Mouse (Mus musculus) liver, adult 2 months (tissue): Measurements from ENCODE around the gene Scpep1. TPM values are rescaled to one million over a fixed set of nuclear protein-coding genes. Genes with fewer than 3 reads are reported as not detected.
"Not testable (repeated sequence)": the region's sequence is repeated elsewhere in the genome, so short reads cannot be mapped to it uniquely, and the experiment has no call there.

Source experiments
- DNase-seq: peaks from one replicate; pipeline ENCODE4 v3.0.0-alpha.2; 2011; ENCODE audit warnings: low read depth, low spot score; ENCODE audit errors: extremely low read depth
- H3K27ac ChIP-seq: fragments of 200-500 bp; replicated peaks from 2 replicates; pipeline ENCODE4 v1.5.1; 2012; ENCODE audit warnings: low read depth, mild to moderate bottlenecking, control low read depth, inconsistent platforms, low read length; ENCODE audit not compliant: insufficient read depth
- H3K27me3 ChIP-seq: fragments of 200-500 bp; 2 replicates; pipeline ENCODE4 v1.6.1; 2012; ENCODE audit warnings: mild to moderate bottlenecking, moderate library complexity, low read length, inconsistent platforms; ENCODE audit not compliant: control insufficient read depth, insufficient read depth
- H3K36me3 ChIP-seq: fragments of 200-500 bp; 2 replicates; pipeline ENCODE4 v1.6.1; 2012; ENCODE audit warnings: low read length, inconsistent platforms; ENCODE audit not compliant: control insufficient read depth, insufficient read depth
- H3K4me1 ChIP-seq: fragments of 200-500 bp; 2 replicates; pipeline ENCODE4 v1.6.1; 2011; ENCODE audit warnings: low read length; ENCODE audit not compliant: control insufficient read depth, insufficient read depth
- H3K4me3 ChIP-seq: fragments of 200-500 bp; 2 replicates; pipeline ENCODE4 v1.5.1; 2011; ENCODE audit warnings: low read depth, mild to moderate bottlenecking, control low read depth, low read length, moderate library complexity; ENCODE audit not compliant: insufficient read depth
- H3K79me2 ChIP-seq: fragments of 200-500 bp; 2 replicates; pipeline ENCODE4 v1.6.1; 2012; ENCODE audit warnings: inconsistent platforms, mild to moderate bottlenecking, low read length, moderate library complexity; ENCODE audit not compliant: control insufficient read depth, insufficient read depth
- H3K9ac ChIP-seq: fragments of 200-500 bp; 2 replicates; pipeline ENCODE4 v1.6.1; 2012; ENCODE audit warnings: low read depth, mild to moderate bottlenecking, control low read depth, inconsistent platforms, low read length
- CTCF ChIP-seq: fragments of 200-500 bp; IDR thresholded peaks from 2 replicates; pipeline ENCODE4 v1.5.1; 2011; ENCODE audit warnings: low read depth, low read length, control low read depth
- POLR2A ChIP-seq: fragments of 200-500 bp; IDR thresholded peaks from 2 replicates; pipeline ENCODE4 v1.6.1; 2011; ENCODE audit warnings: low read length, control low read depth; ENCODE audit not compliant: insufficient read depth; ENCODE audit errors: extremely low read depth
- WGBS: fragments of 180-500 bp; shearing (Covaris S2); methylation state at CpG from one replicate; pipeline ENCODE4 v1.1.7; 2018; 5-methylcytosine and 5-hydroxymethylcytosine counted together
- polyA plus RNA-seq: library from polyadenylated mRNA; depleted of rRNA; stranded (reverse); fragments of >200 nt; gene quantifications from 2 replicates; pipeline ENCODE4 v1.2.3, GENCODE M21; 2012
- total RNA-seq: library from RNA; depleted of rRNA; stranded (reverse); fragments of >200 nt; gene quantifications from 2 replicates; pipeline ENCODE4 v1.2.3, GENCODE M21; 2014

Scpep1 gene
- total and polyA plus RNA-seq, 2 experiments, result 22.5 to 27.9 TPM

DNA sequence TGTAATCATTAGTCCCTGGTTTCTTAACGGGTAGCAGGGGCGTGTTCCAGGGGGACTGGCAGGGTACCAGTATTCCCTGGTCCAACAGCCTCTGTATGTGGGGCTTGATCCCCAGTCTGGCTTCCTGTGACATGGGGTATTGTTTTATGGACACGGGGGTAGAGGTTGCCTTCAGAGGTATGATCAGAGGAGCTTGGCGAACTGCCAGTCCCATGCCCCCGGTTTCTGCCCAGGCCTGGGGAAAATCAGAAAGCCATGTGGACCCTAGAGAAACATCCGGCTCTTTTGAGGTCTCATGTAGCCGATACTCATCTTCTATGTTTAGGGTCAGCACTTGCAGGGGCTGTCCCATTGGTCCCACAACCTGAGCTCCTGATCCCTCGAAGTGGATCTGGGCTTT lies 61.8 kb downstream of the Scpep1 start:
- not testable (repeated sequence) for H3K4me3 ChIP-seq, H3K9ac ChIP-seq, H3K36me3 ChIP-seq, DNase-seq, H3K27ac ChIP-seq, H3K4me1 ChIP-seq, H3K79me2 ChIP-seq, H3K27me3 ChIP-seq
- whole genome bisulfite sequencing, result 96% methylated on average over 3 of the region's 8 CpGs

GRCm38 (mm10) chr11:88892789-88893188 lies 62.5 kb downstream of the Scpep1 start:
- H3K4me1 ChIP-seq, H3K27me3 ChIP-seq, H3K9ac ChIP-seq, H3K27ac ChIP-seq, H3K4me3 ChIP-seq, H3K36me3 ChIP-seq, H3K79me2 ChIP-seq, DNase-seq: not testable (repeated sequence)
- WGBS, result 95% methylated on average over 23 of the region's 24 CpGs

- H3K27me3 ChIP-seq, DNase-seq, H3K4me1 ChIP-seq, H3K27ac ChIP-seq, H3K9ac ChIP-seq, H3K79me2 ChIP-seq, H3K4me3 ChIP-seq, H3K36me3 ChIP-seq: not testable (repeated sequence)
- 98% methylated on average over 18 of the region's 24 CpGs for WGBS
Measured at GRCm38 (mm10) chr11:88891921-88892561, 63.2 kb downstream of the Scpep1 start.

- H3K79me2 ChIP-seq, H3K9ac ChIP-seq, DNase-seq, H3K27ac ChIP-seq, H3K36me3 ChIP-seq, H3K4me1 ChIP-seq, H3K27me3 ChIP-seq, H3K4me3 ChIP-seq: not testable (repeated sequence)
- WGBS, result 93% methylated on average over 11 of the region's 12 CpGs
Measured at GRCm38 (mm10) chr11:88891446-88891845, 63.8 kb downstream of the Scpep1 start.

DNA sequence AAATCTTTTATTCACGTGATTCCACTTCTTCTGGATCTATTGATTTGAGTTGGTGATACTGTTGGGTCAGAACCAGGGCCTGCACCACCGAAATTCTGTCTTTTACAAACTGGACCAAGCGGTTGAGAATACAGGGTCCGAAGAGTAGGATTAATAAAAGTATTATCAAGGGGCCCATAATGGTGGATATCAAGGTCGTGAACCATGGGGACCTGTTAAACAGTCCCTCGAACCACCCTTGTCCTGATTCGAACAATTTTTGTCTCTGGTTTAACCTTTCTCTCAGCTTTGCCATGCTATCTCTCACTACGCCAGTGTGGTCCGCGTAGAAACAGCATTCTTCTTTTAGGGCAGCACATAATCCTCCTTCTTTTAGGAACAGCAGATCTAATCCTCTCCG lies 64.4 kb downstream of the Scpep1 start:
- H3K9ac ChIP-seq, H3K27me3 ChIP-seq, H3K4me1 ChIP-seq, H3K27ac ChIP-seq, H3K79me2 ChIP-seq, DNase-seq, H3K36me3 ChIP-seq, H3K4me3 ChIP-seq: not testable (repeated sequence)
- WGBS, result 90% methylated on average over 8 of the region's 11 CpGs

- no peak overlapping the region for H3K4me3 ChIP-seq
- H3K36me3 ChIP-seq, result no peaks in the 10 kb centered on the region
- H3K4me1 ChIP-seq, result peaks cover 3% of the 10 kb centered on the region
- no peak overlapping the region for H3K27ac ChIP-seq
- no peak for DNase-seq
- no peak overlapping the region for H3K9ac ChIP-seq
- no peak for TF ChIP-seq POLR2A
- no peak for TF ChIP-seq CTCF
- WGBS, result 90% methylated on average over 2 of the region's 2 CpGs
- H3K79me2 ChIP-seq, result no peaks in the 10 kb centered on the region
- no peaks in the 10 kb centered on the region for H3K27me3 ChIP-seq
Measured at GRCm38 (mm10) chr11:88888996-88889395, 66.3 kb downstream of the Scpep1 start.
